Mouse (Mus musculus) liver, postnatal 0 days (tissue): ENCODE measurements around the gene Chrna1.

Experiments
- CTCF ChIP-seq: sonication (generic); IDR thresholded peaks from 2 replicates; pipeline ENCODE4 v1.5.1; 2016; ENCODE audit warnings: antibody characterized with exemption, low read depth
- EP300 ChIP-seq: IDR thresholded peaks from 2 replicates; pipeline ENCODE4 v1.6.1; 2016; ENCODE audit warnings: antibody characterized with exemption, low read depth, mild to moderate bottlenecking

GRCm38 (mm10) chr2:73606616-73607015 is 26.5 kb upstream of the Chrna1 start:
- TF ChIP-seq CTCF (no peak), EP300 (no peak)
